ENCODE assay signal across 9 mouse cellular contexts in the genomic region with DNA sequence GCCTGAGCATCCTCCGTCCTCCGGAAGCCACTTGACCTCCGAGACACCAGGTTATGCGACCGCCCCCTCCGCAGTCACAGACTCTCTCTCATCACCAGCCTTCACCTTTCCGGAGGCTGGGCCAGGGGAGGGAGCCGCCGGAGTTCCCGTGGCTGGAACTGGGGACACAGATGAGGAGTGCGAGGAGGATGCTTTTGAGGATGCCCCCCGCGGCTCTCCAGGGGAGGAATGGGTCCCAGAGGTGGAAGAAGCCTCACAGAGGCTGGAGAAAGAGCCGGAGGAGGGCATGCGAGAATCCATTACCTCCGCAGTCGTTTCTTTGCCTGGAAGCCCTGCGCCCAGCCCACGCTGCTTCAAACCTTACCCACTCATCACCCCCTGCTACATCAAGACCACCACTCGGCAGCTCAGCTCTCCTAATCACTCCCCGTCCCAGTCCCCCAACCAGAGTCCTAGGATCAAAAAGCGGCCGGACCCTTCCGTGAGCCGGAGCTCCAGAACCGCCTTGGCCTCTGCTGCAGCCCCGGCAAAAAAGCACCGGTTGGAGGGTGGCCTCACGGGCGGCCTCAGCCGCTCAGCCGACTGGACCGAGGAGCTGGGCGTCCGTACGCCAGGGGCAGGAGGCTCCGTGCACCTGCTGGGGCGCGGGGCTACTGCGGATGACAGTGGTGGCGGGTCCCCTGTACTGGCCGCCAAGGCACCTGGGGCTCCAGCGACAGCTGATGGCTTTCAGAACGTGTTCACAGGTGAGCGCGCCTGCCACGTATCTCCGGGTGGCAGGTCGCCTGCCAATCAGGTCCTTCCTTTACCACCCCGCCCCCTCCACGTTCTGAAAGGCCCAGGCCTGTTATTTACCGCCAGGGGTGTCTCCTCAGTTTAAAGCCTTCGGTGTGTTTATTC. TPM values are rescaled to one million over a fixed set of nuclear protein-coding genes. Genes with fewer than 3 reads are reported as not detected.
DNase-seq lines count a peak whose midpoint lies in the region; ATAC-seq and TF ChIP-seq lines count a peak whose summit lies in the region.
"Had no signal": no experiment of that assay in that cellular context is flagged by ENCODE, and none has a peak within 500 bp of the region (broad histone marks: within the 10 kb centered on the region; RNA-seq: fewer than 3 reads in every experiment).

No protein-coding gene starts in this region.

- peak overlapping the region; percentile 58 for H3K9ac ChIP-seq in kidney, embryonic 14.5 days (ENCODE audit: low read depth, low read length)
- H3K9ac ChIP-seq in kidney, postnatal 0 days (ENCODE audit: low read depth, low read length), result peak overlapping the region; percentile 18; the same call in 1 of the 2 replicates
- H3K9ac ChIP-seq in liver, embryonic 13.5 days, result no peak overlapping the region

- DNase-seq in kidney, adult 18-20 months, result no peak
- peak; percentile 78 for DNase-seq in cerebellum, adult 8-10 months
- DNase-seq in kidney, postnatal 0 days (ENCODE audit: low spot score), result no peak
- no peak for DNase-seq in liver, embryonic 13.5 days
- DNase-seq in retina, embryonic 14.5 days (ENCODE audit: low spot score), result peak; percentile 48

- H3K27ac ChIP-seq in kidney, embryonic 14.5 days (ENCODE audit: low read depth, low read length), result no peak overlapping the region
- no peak overlapping the region for H3K27ac ChIP-seq in kidney, postnatal 0 days
- no peak overlapping the region for H3K27ac ChIP-seq in liver, embryonic 13.5 days

- H3K4me2 ChIP-seq in kidney, embryonic 14.5 days (replicated peaks; ENCODE audit: low read depth, low read length), result peak overlapping the region; percentile 98
- H3K4me2 ChIP-seq in kidney, postnatal 0 days (ENCODE audit: low read length), result peak overlapping the region; percentile 95
- peak overlapping the region; percentile 74 for H3K4me2 ChIP-seq in liver, embryonic 13.5 days

- peak overlapping the region; percentile 61 for H3K4me3 ChIP-seq in kidney, embryonic 14.5 days (ENCODE audit: low read length)
- peak overlapping the region; percentile 43 for H3K4me3 ChIP-seq in kidney, postnatal 0 days (replicated peaks; ENCODE audit: low read depth, low read length)
- peak overlapping the region; percentile 49 for H3K4me3 ChIP-seq in liver, embryonic 13.5 days (replicated peaks)

- no peaks in the 10 kb centered on the region for H3K36me3 ChIP-seq in kidney, embryonic 14.5 days (ENCODE audit: control insufficient read depth, insufficient read depth, low read length)
- no peaks in the 10 kb centered on the region for H3K36me3 ChIP-seq in kidney, postnatal 0 days (ENCODE audit: insufficient read depth, low read length)
- no peaks in the 10 kb centered on the region for H3K36me3 ChIP-seq in liver, embryonic 13.5 days

- ATAC-seq in kidney, embryonic 14.5 days (ENCODE audit: low FRiP score, low TSS enrichment), result peak; percentile 30; the same call in 1 of the 2 replicates
- peak; percentile 49 for ATAC-seq in frontal cortex, adult (ENCODE audit: low TSS enrichment)
- peak; percentile 44; the same call in 1 of the 2 replicates for ATAC-seq in kidney, postnatal 0 days (replicated peaks; ENCODE audit: low FRiP score, low read depth)
- ATAC-seq in liver, embryonic 13.5 days (ENCODE audit: low read depth), result no peak
- no peak for ATAC-seq in activated CD4-positive, CD25-positive, alpha-beta regulatory T cell, adult 4 months
- ATAC-seq: Patski had no signal

- peaks cover 14% of the 10 kb centered on the region for H3K4me1 ChIP-seq in kidney, embryonic 14.5 days (ENCODE audit: control insufficient read depth, insufficient read depth, low read length)
- H3K4me1 ChIP-seq in kidney, postnatal 0 days (replicated peaks; ENCODE audit: insufficient read depth, low read length), result peaks cover 10% of the 10 kb centered on the region
- peaks cover 20% of the 10 kb centered on the region for H3K4me1 ChIP-seq in liver, embryonic 13.5 days (replicated peaks)

- TF ChIP-seq CTCF in kidney, postnatal 0 days (IDR thresholded peaks at IDR 0.05; ENCODE audit: low read depth), result no peak

- H3K27me3 ChIP-seq in kidney, embryonic 14.5 days (ENCODE audit: control insufficient read depth, insufficient read depth, low read length), result peaks cover 10% of the 10 kb centered on the region
- peaks cover 6% of the 10 kb centered on the region; the same call in 1 of the 2 replicates for H3K27me3 ChIP-seq in kidney, postnatal 0 days (ENCODE audit: insufficient read depth, low read length)
- H3K27me3 ChIP-seq in liver, embryonic 13.5 days, result peaks cover 45% of the 10 kb centered on the region

- no peaks in the 10 kb centered on the region for H3K9me3 ChIP-seq in kidney, embryonic 14.5 days (ENCODE audit: control insufficient read depth, low read length)
- H3K9me3 ChIP-seq in kidney, postnatal 0 days (replicated peaks; ENCODE audit: low read length), result no peaks in the 10 kb centered on the region
- no peaks in the 10 kb centered on the region for H3K9me3 ChIP-seq in liver, embryonic 13.5 days (replicated peaks)

- 2% methylated on average over 53 of the region's 53 CpGs for WGBS in kidney, embryonic 14.5 days
- under 1% methylated on average over 53 of the region's 53 CpGs for WGBS in kidney, postnatal 0 days
- whole genome bisulfite sequencing in liver, embryonic 13.5 days (ENCODE audit: insufficient replicate concordance), result 3% methylated on average over 53 of the region's 53 CpGs

RNA-seq across cellular contexts. Expression of a gene that starts 1.5 kb away (rescaled TPM):
- 0.93 and 1.6 TPM in 2 replicates for polyA plus RNA-seq in kidney, embryonic 14.5 days (2014; fragmentation: Nextera tagmentation; extraction: Ambion mirVana)
- 0.14 and 0.33 TPM in 2 replicates for polyA plus RNA-seq in kidney, postnatal 0 days (2015; fragmentation: Nextera tagmentation; extraction: Ambion mirVana)
- 0.03 and 0.06 TPM in 2 replicates for polyA plus RNA-seq in liver, embryonic 13.5 days (2015; fragmentation: Nextera tagmentation; extraction: Ambion mirVana)
- not detected for polyA plus RNA-seq in activated CD4-positive, CD25-positive, alpha-beta regulatory T cell, adult 4 months (2017; shearing (Covaris generic))
- polyA plus RNA-seq: Patski had no signal

Comparison
In these comparisons a context has a peak if more than half of its experiments do, and no peak if none do; other contexts are left out.
1. ATAC-seq: peak in kidney, embryonic 14.5 days (single experiment), frontal cortex, adult (single experiment) and kidney, postnatal 0 days (single experiment); none in liver, embryonic 13.5 days (single experiment) and activated CD4-positive, CD25-positive, alpha-beta regulatory T cell, adult 4 months (single experiment).
2. DNase-seq: peak in cerebellum, adult 8-10 months (single experiment) and retina, embryonic 14.5 days (single experiment); none in kidney, adult 18-20 months (single experiment), kidney, postnatal 0 days (single experiment) and liver, embryonic 13.5 days (single experiment).
3. Peak in every context shown above with its lines, with median percentiles within 50 percentile points of each other: H3K4me2 ChIP-seq and H3K4me3 ChIP-seq.